Mouse (Mus musculus) hindbrain, postnatal 0 days (tissue): ENCODE measurements at regions not wholly inside any gene's neighbourhood (a gene's known extent, or its start where the extent isn't known, plus 50 kb on each side); places are given as distances from the start of the nearest gene placed in this dataset.
"Not testable (repeated sequence)": the region's sequence is repeated elsewhere in the genome, so short reads cannot be mapped to it uniquely, and the experiment has no call there.

Source experiments
- ATAC-seq: fragments of 200-750 bp; cut with Nextera tagmentation; 2 replicates; pipeline ENCODE4 v1.8.0; 2017; ENCODE audit warnings: mild to moderate bottlenecking, moderate TSS enrichment, moderate library complexity
- DNase-seq: peaks from one replicate; pipeline ENCODE4 v3.0.0-alpha.2; 2015; ENCODE audit warnings: low spot score
- H3K27ac ChIP-seq: fragments of 300-500 bp; sonication (generic); 2 replicates; pipeline ENCODE4 v1.5.1; 2014; ENCODE audit warnings: mild to moderate bottlenecking
- H3K27me3 ChIP-seq: fragments of 300-500 bp; sonication (generic); 2 replicates; pipeline ENCODE4 v1.6.1; 2014; ENCODE audit warnings: low read length, mixed read lengths; ENCODE audit not compliant: insufficient read depth
- H3K36me3 ChIP-seq: fragments of 300-500 bp; sonication (generic); 2 replicates; pipeline ENCODE4 v1.6.1; 2014; ENCODE audit warnings: low read length, mixed read lengths; ENCODE audit not compliant: insufficient read depth
- H3K4me1 ChIP-seq: fragments of 300-500 bp; sonication (generic); 2 replicates; pipeline ENCODE4 v1.6.1; 2014; ENCODE audit warnings: antibody characterized with exemption, low read length, mixed read lengths; ENCODE audit not compliant: insufficient read depth
- H3K4me2 ChIP-seq: fragments of 300-500 bp; sonication (generic); 2 replicates; pipeline ENCODE4 v1.6.1; 2014; ENCODE audit warnings: low read depth, mild to moderate bottlenecking, low read length, moderate library complexity, mixed read lengths
- H3K4me3 ChIP-seq: fragments of 300-500 bp; sonication (generic); 2 replicates; pipeline ENCODE4 v1.5.1; 2014; ENCODE audit warnings: low read length
- H3K9ac ChIP-seq: fragments of 300-500 bp; sonication (generic); replicated peaks from 2 replicates; pipeline ENCODE4 v1.6.1; 2014; ENCODE audit warnings: mild to moderate bottlenecking, low read length, moderate library complexity, mixed read lengths
- H3K9me3 ChIP-seq: fragments of 300-500 bp; sonication (generic); 2 replicates; pipeline ENCODE4 v1.6.1; 2016; ENCODE audit warnings: low read length, mixed read lengths
- CTCF ChIP-seq: IDR thresholded peaks from 2 replicates; pipeline ENCODE4 v1.5.1; 2016; ENCODE audit warnings: antibody characterized with exemption, control low read depth, low read depth
- WGBS: fragments of 180-500 bp; shearing (Covaris S2); extraction: QIAGEN DNeasy Blood & Tissue Kit; methylation state at CpG from one replicate; pipeline ENCODE4 v1.1.7; 2014; 5-methylcytosine and 5-hydroxymethylcytosine counted together

DNA sequence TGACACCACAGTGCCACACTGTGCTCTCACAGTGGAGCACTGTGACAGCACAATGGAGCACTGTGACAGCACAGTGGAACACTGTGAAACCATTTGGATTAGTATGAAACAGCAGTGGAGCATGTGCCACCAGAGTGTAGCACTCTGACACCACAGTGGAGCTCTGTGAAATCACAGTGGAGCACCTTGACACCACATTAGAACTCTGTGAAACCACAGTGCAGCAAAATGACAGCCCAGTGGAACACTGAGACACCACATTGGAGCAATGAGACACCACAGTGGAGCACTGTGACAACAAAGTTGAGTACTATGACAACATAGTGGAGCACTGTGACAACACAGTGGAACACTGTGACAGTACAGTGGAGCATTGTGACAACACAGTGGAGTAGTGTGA lies 112.2 kb upstream of the Vmn1r2 start:
- no peak overlapping the region for H3K27ac ChIP-seq
- H3K27me3 ChIP-seq, result no peaks in the 10 kb centered on the region
- H3K36me3 ChIP-seq, result no peaks in the 10 kb centered on the region
- H3K4me3 ChIP-seq, result no peak overlapping the region
- no peak overlapping the region for H3K4me2 ChIP-seq
- no peak for ATAC-seq
- H3K9ac ChIP-seq, result no peak overlapping the region
- no peak for DNase-seq
- TF ChIP-seq CTCF, result no peak
- H3K4me1 ChIP-seq, result no peaks in the 10 kb centered on the region
- peaks cover 79% of the 10 kb centered on the region for H3K9me3 ChIP-seq

DNA sequence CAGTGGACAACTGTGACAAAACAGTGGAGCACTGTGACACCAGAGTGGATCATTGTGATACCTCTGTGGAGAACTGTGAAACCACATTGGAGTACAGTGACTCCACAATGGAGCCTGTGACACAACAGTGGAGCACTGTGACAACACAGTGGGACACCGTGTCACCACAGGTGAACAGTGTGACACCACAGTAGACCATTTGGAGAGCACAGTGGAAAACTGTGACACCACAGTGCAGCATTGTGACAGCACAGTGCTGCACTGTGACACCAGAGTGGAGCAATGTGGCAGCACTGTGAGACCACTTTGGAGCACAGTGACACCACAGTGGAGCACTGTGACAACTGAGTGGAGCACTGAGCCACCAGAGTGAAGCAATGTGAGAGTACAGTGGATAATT lies 111.7 kb upstream of the Vmn1r2 start:
- H3K4me2 ChIP-seq, result no peak overlapping the region
- H3K9ac ChIP-seq, result no peak overlapping the region
- H3K9me3 ChIP-seq, result peaks cover 76% of the 10 kb centered on the region
- no peaks in the 10 kb centered on the region for H3K4me1 ChIP-seq
- H3K4me3 ChIP-seq, result no peak overlapping the region
- H3K27me3 ChIP-seq, result no peaks in the 10 kb centered on the region
- ATAC-seq, result no peak
- DNase-seq, result no peak
- WGBS, result 82% methylated on average over 1 of the region's 1 CpGs
- no peaks in the 10 kb centered on the region for H3K36me3 ChIP-seq
- TF ChIP-seq CTCF, result no peak
- no peak overlapping the region for H3K27ac ChIP-seq

DNA sequence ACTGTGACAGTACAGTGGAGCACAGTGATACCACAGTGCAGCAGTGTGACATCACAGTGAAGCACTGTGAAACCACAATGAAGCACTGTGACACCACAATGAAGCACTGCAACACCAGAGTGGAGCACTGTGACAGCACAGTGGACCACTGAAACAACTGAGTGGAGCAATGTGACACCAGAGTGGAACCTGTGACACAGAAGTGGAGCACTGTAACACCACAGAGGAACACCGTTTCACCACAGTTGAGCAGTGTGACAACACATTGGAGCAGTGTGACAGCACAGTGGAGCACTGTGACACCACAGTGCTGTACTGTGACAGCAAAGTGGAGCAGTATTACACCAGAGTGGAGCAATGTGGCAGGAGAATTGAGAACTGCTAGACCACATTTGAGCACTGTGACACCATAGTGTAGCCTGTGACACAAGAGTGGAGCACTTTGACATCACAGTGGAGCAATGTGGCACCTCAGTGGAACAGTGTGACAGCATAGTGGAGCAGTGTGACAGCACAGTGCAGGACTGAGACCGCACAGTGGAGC lies 107.5 kb upstream of the Vmn1r2 start:
- Histone ChIP-seq H3K27me3 (no peaks in the 10 kb centered on the region), H3K27ac (no peak overlapping the region), H3K4me2 (no peak overlapping the region), H3K9ac (no peak overlapping the region), H3K4me3 (no peak overlapping the region), H3K9me3 (peaks cover 64% of the 10 kb centered on the region), H3K4me1 (no peaks in the 10 kb centered on the region), H3K36me3 (no peaks in the 10 kb centered on the region)
- no peak for TF ChIP-seq CTCF
- DNase-seq (no peak), ATAC-seq (no peak; the same call in 1 of the 2 replicates)
- WGBS, result 50% methylated on average over 2 of the region's 2 CpGs

DNA sequence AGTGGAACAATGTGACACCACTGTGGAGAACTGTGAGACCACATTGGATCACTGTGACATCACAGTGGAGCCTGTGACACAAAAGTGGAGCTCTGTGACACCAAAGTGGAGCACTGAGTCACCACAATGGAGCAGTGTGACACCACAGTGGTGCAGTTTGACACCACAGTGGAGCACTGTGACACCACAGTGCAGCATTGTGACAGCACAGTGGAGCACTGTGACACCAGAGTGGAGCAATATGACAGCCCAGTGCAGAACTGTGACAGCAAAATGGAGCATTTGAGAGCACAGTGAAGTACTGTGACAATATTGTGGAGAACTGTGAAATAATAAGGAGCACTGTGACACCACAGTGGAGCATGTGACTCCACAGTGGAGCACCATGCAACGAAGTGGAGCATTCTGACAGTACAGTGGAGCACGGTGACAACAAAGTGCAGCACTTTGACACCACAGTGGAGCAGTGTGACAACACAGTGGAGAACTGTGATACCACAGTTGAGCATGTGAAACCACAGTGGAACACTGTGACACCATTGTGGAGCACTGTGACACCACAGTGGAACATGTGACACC lies 105.0 kb upstream of the Vmn1r2 start:
- Histone ChIP-seq H3K9ac (no peak overlapping the region), H3K4me1 (no peaks in the 10 kb centered on the region), H3K4me3 (no peak overlapping the region), H3K36me3 (no peaks in the 10 kb centered on the region), H3K27ac (no peak overlapping the region), H3K27me3 (no peaks in the 10 kb centered on the region), H3K9me3 (peaks cover 72% of the 10 kb centered on the region), H3K4me2 (no peak overlapping the region)
- ATAC-seq (no peak), DNase-seq (no peak)
- TF ChIP-seq CTCF, result no peak
- WGBS, result 74% methylated on average over 2 of the region's 2 CpGs

DNA sequence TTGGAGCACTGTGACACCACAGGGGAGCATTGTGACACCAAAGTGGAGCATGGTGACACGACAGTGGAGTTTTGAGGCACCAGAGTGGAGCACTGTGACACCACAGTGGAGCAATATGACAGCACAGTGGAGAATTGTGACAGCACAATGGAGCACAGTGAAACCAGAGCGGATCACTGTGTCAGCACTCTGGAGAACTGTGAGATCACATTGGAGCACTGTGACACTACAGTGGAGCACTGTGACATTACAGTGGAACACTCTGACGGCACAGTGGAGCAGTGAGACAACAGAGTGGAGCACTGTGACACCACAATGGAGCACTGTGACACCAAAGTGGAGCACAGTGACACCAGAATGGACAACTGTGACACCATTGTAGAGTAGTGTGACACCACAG lies 103.2 kb upstream of the Vmn1r2 start:
- 48% methylated on average over 3 of the region's 3 CpGs for WGBS
- no peak overlapping the region for H3K4me2 ChIP-seq
- no peak for TF ChIP-seq CTCF

DNA sequence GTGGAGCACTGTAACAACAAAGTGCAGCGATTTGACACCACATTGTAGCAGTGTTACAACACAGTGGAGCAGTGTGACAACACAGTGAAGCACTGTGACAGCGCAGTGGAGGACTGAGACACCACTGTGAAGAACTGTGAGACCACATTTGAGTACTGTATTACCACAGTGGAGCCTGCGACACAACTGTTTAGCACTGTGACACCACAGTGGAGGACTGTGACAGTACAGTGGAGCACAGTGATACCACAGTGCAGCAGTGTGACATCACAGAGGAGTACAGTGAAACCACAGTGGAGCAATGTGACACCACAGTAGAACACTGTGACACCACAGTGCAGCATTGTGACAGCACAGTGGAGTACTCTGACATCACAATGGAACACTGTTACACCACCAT lies 102.5 kb upstream of the Vmn1r2 start:
- no peaks in the 10 kb centered on the region for H3K27me3 ChIP-seq
- H3K4me1 ChIP-seq, result no peaks in the 10 kb centered on the region
- H3K9ac ChIP-seq, result no peak overlapping the region
- DNase-seq (no peak), ATAC-seq (no peak)
- H3K36me3 ChIP-seq, result no peaks in the 10 kb centered on the region
- no peak overlapping the region for H3K4me3 ChIP-seq
- H3K9me3 ChIP-seq, result peaks cover 82% of the 10 kb centered on the region
- 30% methylated on average over 3 of the region's 3 CpGs for WGBS
- TF ChIP-seq CTCF, result no peak
- no peak overlapping the region for H3K27ac ChIP-seq
- no peak overlapping the region for H3K4me2 ChIP-seq

More for the DNA sequence above, 103.2 kb upstream of the Vmn1r2 start:
- ATAC-seq, result no peak
- Histone ChIP-seq H3K27ac (no peak overlapping the region), H3K4me1 (no peaks in the 10 kb centered on the region), H3K36me3 (no peaks in the 10 kb centered on the region), H3K9ac (no peak overlapping the region), H3K27me3 (no peaks in the 10 kb centered on the region), H3K9me3 (peaks cover 82% of the 10 kb centered on the region), H3K4me3 (no peak overlapping the region)
- no peak for DNase-seq

DNA sequence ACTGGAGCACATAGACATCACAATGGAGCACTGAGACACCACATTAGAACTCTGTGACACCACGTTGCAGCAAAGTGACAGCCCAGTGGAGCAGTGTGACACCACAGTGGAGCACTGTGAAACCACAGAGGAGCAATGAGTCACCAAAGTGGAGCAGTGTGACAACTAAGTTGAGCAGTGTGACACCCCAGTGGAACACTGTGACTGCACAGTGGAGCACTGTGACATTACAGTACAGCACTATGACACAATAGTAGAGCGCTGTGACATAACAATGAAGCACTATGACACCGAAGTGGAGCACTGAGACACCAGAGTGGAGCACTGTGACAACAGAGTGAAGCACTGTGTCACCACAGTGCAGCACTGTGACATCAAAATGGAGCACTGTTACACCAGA lies 101.8 kb upstream of the Vmn1r2 start:
- H3K36me3 ChIP-seq, H3K27ac ChIP-seq, DNase-seq, H3K4me3 ChIP-seq, H3K27me3 ChIP-seq, H3K4me1 ChIP-seq, ATAC-seq, H3K4me2 ChIP-seq, H3K9ac ChIP-seq: not testable (repeated sequence)
- peaks cover 82% of the 10 kb centered on the region for H3K9me3 ChIP-seq
- WGBS, result 75% methylated on average over 3 of the region's 3 CpGs
